Mouse (Mus musculus) kidney, embryonic 16.5 days (tissue): Measurements from ENCODE around the gene Maea. TPM values are rescaled to one million over a fixed set of nuclear protein-coding genes. Genes with fewer than 3 reads are reported as not detected.

ENCODE experiments used
- ATAC-seq: fragments of 200-750 bp; cut with Nextera tagmentation; 2 replicates; pipeline ENCODE4 v1.8.0; 2017; ENCODE audit warnings: moderate TSS enrichment; ENCODE audit not compliant: low FRiP score, low TSS enrichment
- H3K27ac ChIP-seq: fragments of 300-500 bp; sonication (generic); 2 replicates; pipeline ENCODE4 v1.5.1; 2014; ENCODE audit warnings: low read length
- H3K27me3 ChIP-seq: fragments of 300-500 bp; sonication (generic); 2 replicates; pipeline ENCODE4 v1.6.1; 2014; ENCODE audit warnings: low read length, control low read depth, mixed read lengths; ENCODE audit not compliant: insufficient read depth
- H3K36me3 ChIP-seq: fragments of 300-500 bp; sonication (generic); 2 replicates; pipeline ENCODE4 v1.6.1; 2014; ENCODE audit warnings: low read length, control low read depth, mixed read lengths; ENCODE audit not compliant: insufficient read depth
- H3K4me1 ChIP-seq: fragments of 300-500 bp; sonication (generic); 2 replicates; pipeline ENCODE4 v1.6.1; 2014; ENCODE audit warnings: low read length, control low read depth, mixed read lengths; ENCODE audit not compliant: insufficient read depth
- H3K4me2 ChIP-seq: fragments of 300-500 bp; sonication (generic); replicated peaks from 2 replicates; pipeline ENCODE4 v1.6.1; 2014; ENCODE audit warnings: low read depth, low read length
- H3K4me3 ChIP-seq: fragments of 300-500 bp; sonication (generic); 2 replicates; pipeline ENCODE4 v1.5.1; 2014; ENCODE audit warnings: mild to moderate bottlenecking, low read length
- H3K9ac ChIP-seq: fragments of 300-500 bp; sonication (generic); replicated peaks from 2 replicates; pipeline ENCODE4 v1.6.1; 2014; ENCODE audit warnings: low read length
- H3K9me3 ChIP-seq: fragments of 300-500 bp; sonication (generic); 2 replicates; pipeline ENCODE4 v1.6.1; 2016; ENCODE audit warnings: low read length, control low read depth
- WGBS: fragments of 180-500 bp; shearing (Covaris S2); extraction: QIAGEN DNeasy Blood & Tissue Kit; methylation state at CpG from one replicate; pipeline ENCODE4 v1.1.7; 2014; 5-methylcytosine and 5-hydroxymethylcytosine counted together
- polyA plus RNA-seq: library from polyadenylated mRNA; unstranded; fragments of >200 nt; fragmentation: Nextera tagmentation; extraction: Ambion mirVana; gene quantifications from 2 replicates; pipeline ENCODE4 v1.2.1, GENCODE M21; 2015

Maea gene
- polyA plus RNA-seq, 1 experiment from 2014 or later: 154 TPM

- Histone ChIP-seq H3K4me2 (no peak overlapping the region), H3K9me3 (no peaks in the 10 kb centered on the region), H3K27me3 (no peaks in the 10 kb centered on the region), H3K36me3 (no peaks in the 10 kb centered on the region), H3K27ac (no peak overlapping the region), H3K4me1 (peaks cover 11% of the 10 kb centered on the region), H3K4me3 (no peak overlapping the region), H3K9ac (no peak overlapping the region)
- ATAC-seq: no peak
- 59% methylated on average over 8 of the region's 8 CpGs for WGBS
These were observed 16.9 kb downstream of the Maea start for GRCm38 (mm10) chr5:33352273-33352645.

GRCm38 (mm10) chr5:33353011-33353410 lies 17.7 kb downstream of the Maea start:
- no peak overlapping the region for H3K27ac ChIP-seq
- no peak for ATAC-seq
- H3K9me3 ChIP-seq: no peaks in the 10 kb centered on the region
- H3K36me3 ChIP-seq: no peaks in the 10 kb centered on the region
- H3K4me3 ChIP-seq: no peak overlapping the region
- peaks cover 11% of the 10 kb centered on the region for H3K4me1 ChIP-seq
- no peak overlapping the region for H3K4me2 ChIP-seq
- no peak overlapping the region for H3K9ac ChIP-seq
- H3K27me3 ChIP-seq: no peaks in the 10 kb centered on the region
- 75% methylated on average over 3 of the region's 3 CpGs for whole genome bisulfite sequencing

- Histone ChIP-seq H3K36me3 (peaks cover 25% of the 10 kb centered on the region), H3K27me3 (no peaks in the 10 kb centered on the region), H3K4me3 (no peak overlapping the region), H3K4me1 (no peaks in the 10 kb centered on the region; the same call in 1 of the 2 replicates), H3K9me3 (no peaks in the 10 kb centered on the region), H3K9ac (no peak overlapping the region), H3K4me2 (no peak overlapping the region), H3K27ac (no peak overlapping the region)
- 90% methylated on average over 1 of the region's 1 CpGs for WGBS
- no peak for ATAC-seq
These were observed 22.2 kb downstream of the Maea start for GRCm38 (mm10) chr5:33357494-33357893.

DNA sequence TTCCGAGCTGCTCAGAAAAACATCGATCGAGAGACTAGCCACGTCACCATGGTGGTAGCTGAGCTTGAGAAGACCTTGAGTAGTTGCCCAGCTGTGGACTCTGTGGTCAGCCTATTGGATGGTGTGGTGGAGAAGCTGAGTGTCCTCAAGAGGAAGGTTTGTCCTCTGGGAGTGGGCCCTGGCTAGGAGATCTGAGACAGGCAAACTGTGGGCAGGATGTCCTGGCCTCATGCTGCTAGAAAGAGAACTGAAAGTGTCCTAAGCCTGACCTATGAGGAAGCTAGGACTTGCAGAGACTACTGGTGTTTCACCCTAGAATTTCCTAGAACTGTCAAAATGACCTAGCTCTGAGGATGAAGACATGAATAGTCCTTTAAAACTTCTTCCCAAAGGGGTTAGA lies 23.2 kb downstream of the Maea start:
- Histone ChIP-seq H3K9me3 (no peaks in the 10 kb centered on the region), H3K36me3 (peaks cover 35% of the 10 kb centered on the region), H3K4me2 (no peak overlapping the region), H3K27me3 (no peaks in the 10 kb centered on the region), H3K27ac (no peak overlapping the region), H3K4me1 (no peaks in the 10 kb centered on the region; the same call in 1 of the 2 replicates), H3K9ac (no peak overlapping the region), H3K4me3 (no peak overlapping the region)
- ATAC-seq: no peak
- 94% methylated on average over 4 of the region's 4 CpGs for WGBS

- WGBS: 95% methylated on average over 5 of the region's 5 CpGs
- Histone ChIP-seq H3K4me3 (no peak overlapping the region), H3K27ac (no peak overlapping the region), H3K9ac (no peak overlapping the region), H3K36me3 (peaks cover 80% of the 10 kb centered on the region), H3K4me1 (no peaks in the 10 kb centered on the region), H3K9me3 (no peaks in the 10 kb centered on the region), H3K4me2 (no peak overlapping the region), H3K27me3 (no peaks in the 10 kb centered on the region)
- no peak for ATAC-seq
These were observed 28.0 kb downstream of the Maea start for GRCm38 (mm10) chr5:33363263-33363662.

GRCm38 (mm10) chr5:33368651-33369050 lies 33.3 kb downstream of the Maea start:
- H3K4me2 ChIP-seq: no peak overlapping the region
- H3K36me3 ChIP-seq: peaks cover 88% of the 10 kb centered on the region
- H3K4me1 ChIP-seq: no peaks in the 10 kb centered on the region
- WGBS: 93% methylated on average over 4 of the region's 4 CpGs
- H3K4me3 ChIP-seq: no peak overlapping the region
- H3K9me3 ChIP-seq: no peaks in the 10 kb centered on the region
- no peaks in the 10 kb centered on the region for H3K27me3 ChIP-seq
- no peak overlapping the region for H3K27ac ChIP-seq
- no peak for ATAC-seq
- no peak overlapping the region for H3K9ac ChIP-seq

- Histone ChIP-seq H3K4me3 (no peak overlapping the region), H3K36me3 (peaks cover 69% of the 10 kb centered on the region), H3K27ac (no peak overlapping the region), H3K4me2 (no peak overlapping the region), H3K9ac (no peak overlapping the region), H3K9me3 (no peaks in the 10 kb centered on the region), H3K4me1 (no peaks in the 10 kb centered on the region), H3K27me3 (no peaks in the 10 kb centered on the region)
- ATAC-seq: no peak
These were observed 35.8 kb downstream of the Maea start for GRCm38 (mm10) chr5:33371137-33371536.

DNA sequence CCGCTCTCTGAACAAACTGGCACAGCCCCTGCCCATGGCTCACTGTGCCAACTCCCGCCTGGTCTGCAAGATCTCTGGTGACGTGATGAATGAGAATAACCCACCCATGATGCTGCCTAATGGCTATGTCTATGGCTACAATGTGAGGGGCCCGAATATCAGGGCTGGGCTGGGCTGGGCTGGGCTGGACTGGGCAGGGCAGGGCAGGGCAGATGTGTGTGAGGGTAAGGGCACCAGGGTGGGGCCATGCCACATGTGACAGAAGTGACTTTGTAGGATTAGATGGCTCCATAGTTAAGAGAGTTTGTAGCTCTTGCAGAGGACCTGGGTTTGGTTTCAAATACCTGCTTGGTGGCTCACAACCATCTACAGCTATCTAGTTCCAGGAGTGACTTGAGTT lies 36.4 kb downstream of the Maea start:
- H3K4me2 ChIP-seq: no peak overlapping the region

DNA sequence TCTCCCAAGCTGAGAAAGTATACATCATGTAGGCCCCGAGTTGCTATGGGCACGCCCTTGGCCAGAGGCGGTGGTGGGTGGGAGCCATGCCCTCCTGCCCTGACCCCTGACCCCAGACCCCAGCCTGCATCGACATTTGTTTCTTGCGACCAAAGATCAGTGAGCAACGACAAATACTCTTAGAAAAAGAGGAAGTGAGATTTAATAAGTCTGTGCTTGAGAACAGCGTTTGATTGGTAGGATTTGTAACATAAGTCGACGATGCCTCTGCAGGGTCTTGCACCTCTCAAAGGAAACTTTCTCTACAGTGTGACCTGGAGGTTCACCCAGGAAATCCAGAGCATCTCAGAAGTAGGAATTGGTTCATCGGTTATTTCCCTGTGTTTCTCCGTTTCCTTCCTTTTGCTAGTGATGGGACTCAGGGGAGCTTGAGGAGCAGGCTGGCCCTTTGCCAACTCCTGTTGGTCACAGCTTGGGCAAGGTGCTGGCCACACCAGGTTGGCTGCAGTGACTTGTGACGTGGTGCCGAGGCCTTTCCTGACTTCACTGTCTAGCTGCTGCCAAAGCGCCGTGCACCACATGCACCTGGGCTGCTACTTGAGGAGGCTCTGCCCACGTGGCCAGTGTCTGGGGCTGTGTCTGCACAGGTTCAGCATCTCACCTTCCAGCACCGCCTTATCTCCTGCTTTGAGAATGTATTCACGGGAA lies 37.2 kb downstream of the Maea start:
- Histone ChIP-seq H3K36me3 (peaks cover 56% of the 10 kb centered on the region), H3K4me1 (peaks cover 6% of the 10 kb centered on the region), H3K9ac (no peak overlapping the region), H3K27ac (no peak overlapping the region), H3K27me3 (no peaks in the 10 kb centered on the region), H3K4me2 (no peak overlapping the region), H3K9me3 (no peaks in the 10 kb centered on the region), H3K4me3 (no peak overlapping the region)
- ATAC-seq: no peak
- WGBS: 82% methylated on average over 18 of the region's 18 CpGs

More for the DNA sequence above, 36.4 kb downstream of the Maea start:
- ATAC-seq: no peak
- no peak overlapping the region for H3K9ac ChIP-seq
- H3K4me1 ChIP-seq: no peaks in the 10 kb centered on the region
- H3K9me3 ChIP-seq: no peaks in the 10 kb centered on the region
- H3K27ac ChIP-seq: no peak overlapping the region
- no peak overlapping the region for H3K4me3 ChIP-seq
- no peaks in the 10 kb centered on the region for H3K27me3 ChIP-seq
- peaks cover 64% of the 10 kb centered on the region for H3K36me3 ChIP-seq
- 95% methylated on average over 4 of the region's 4 CpGs for WGBS

DNA sequence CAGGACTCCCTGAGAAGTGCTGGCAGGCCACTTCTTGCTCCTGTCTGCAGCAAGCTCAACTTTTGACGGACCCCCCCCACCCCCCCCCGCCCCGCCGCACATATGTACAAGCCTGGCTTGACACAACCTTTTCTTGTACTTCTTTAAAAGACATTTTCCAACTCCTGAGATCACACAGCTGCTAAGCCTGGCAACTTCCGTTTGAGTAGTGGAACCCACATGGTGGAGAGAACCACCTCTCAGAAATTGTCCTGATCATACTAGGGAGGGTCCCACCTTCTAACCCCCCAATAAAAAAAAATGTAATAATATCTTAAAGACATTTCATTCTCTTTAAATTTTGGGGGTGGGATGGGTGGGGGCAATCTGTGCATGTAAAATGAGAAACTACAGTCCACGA lies 41.9 kb downstream of the Maea start:
- Histone ChIP-seq H3K27me3 (no peaks in the 10 kb centered on the region), H3K27ac (no peak overlapping the region), H3K36me3 (peaks cover 17% of the 10 kb centered on the region), H3K9ac (peak overlapping the region; percentile 84; the same call in 1 of the 2 replicates), H3K4me3 (peak overlapping the region; percentile 78), H3K4me2 (peak overlapping the region; percentile 86), H3K4me1 (peaks cover 13% of the 10 kb centered on the region), H3K9me3 (no peaks in the 10 kb centered on the region)
- ATAC-seq: no peak
- 27% methylated on average over 6 of the region's 6 CpGs for WGBS
